Mouse (Mus musculus): Measurements from ENCODE around the gene Zfp385b. TPM values are rescaled to one million over a fixed set of nuclear protein-coding genes. Genes with fewer than 3 reads are reported as not detected.

The Zfp385b gene
- polyA plus RNA-seq, 1 experiment from 2014 or later: 6.8 TPM

GRCm38 (mm10) chr2:77388186-77388585 lies 431.3 kb downstream of the Zfp385b start:
- H3K9me3 ChIP-seq (ENCODE audit: control insufficient read depth, low read length): no peaks in the 10 kb centered on the region
- H3K36me3 ChIP-seq (ENCODE audit: control insufficient read depth, insufficient read depth, low read length): no peaks in the 10 kb centered on the region
- no peaks in the 10 kb centered on the region for H3K4me1 ChIP-seq (ENCODE audit: control insufficient read depth, insufficient read depth, low read length)
- no peak overlapping the region for H3K27ac ChIP-seq (ENCODE audit: low read length)
- no peak overlapping the region for H3K4me3 ChIP-seq (ENCODE audit: low read length)
- H3K27me3 ChIP-seq (replicated peaks; ENCODE audit: control insufficient read depth, insufficient read depth, low read length): no peaks in the 10 kb centered on the region
- H3K4me2 ChIP-seq (ENCODE audit: low read depth, low read length): no peak overlapping the region
- ATAC-seq: no peak
- WGBS: 77% methylated on average over 6 of the region's 6 CpGs
- H3K9ac ChIP-seq (ENCODE audit: low read depth, low read length): no peak overlapping the region

- Histone ChIP-seq H3K27me3 (replicated peaks; ENCODE audit: control insufficient read depth, insufficient read depth, low read length) (no peaks in the 10 kb centered on the region), H3K4me2 (ENCODE audit: low read depth, low read length) (no peak overlapping the region), H3K4me1 (ENCODE audit: control insufficient read depth, insufficient read depth, low read length) (no peaks in the 10 kb centered on the region), H3K27ac (ENCODE audit: low read length) (no peak overlapping the region), H3K4me3 (ENCODE audit: low read length) (no peak overlapping the region), H3K9ac (ENCODE audit: low read depth, low read length) (no peak overlapping the region), H3K36me3 (ENCODE audit: control insufficient read depth, insufficient read depth, low read length) (no peaks in the 10 kb centered on the region), H3K9me3 (ENCODE audit: control insufficient read depth, low read length) (no peaks in the 10 kb centered on the region)
- ATAC-seq: no peak
- WGBS: 30% methylated on average over 5 of the region's 5 CpGs
Measured at GRCm38 (mm10) chr2:77386515-77386914, 432.9 kb downstream of the Zfp385b start.

- 80% methylated on average over 5 of the region's 5 CpGs for WGBS
- no peak for ATAC-seq
Measured at GRCm38 (mm10) chr2:77382766-77383165, 436.7 kb downstream of the Zfp385b start.

GRCm38 (mm10) chr2:77379907-77380306 lies 439.5 kb downstream of the Zfp385b start:
- Histone ChIP-seq H3K4me2 (ENCODE audit: low read depth, low read length) (no peak overlapping the region), H3K27me3 (replicated peaks; ENCODE audit: control insufficient read depth, insufficient read depth, low read length) (no peaks in the 10 kb centered on the region), H3K9ac (ENCODE audit: low read depth, low read length) (no peak overlapping the region), H3K36me3 (ENCODE audit: control insufficient read depth, insufficient read depth, low read length) (no peaks in the 10 kb centered on the region), H3K4me1 (ENCODE audit: control insufficient read depth, insufficient read depth, low read length) (no peaks in the 10 kb centered on the region), H3K9me3 (ENCODE audit: control insufficient read depth, low read length) (no peaks in the 10 kb centered on the region), H3K27ac (ENCODE audit: low read length) (no peak overlapping the region), H3K4me3 (ENCODE audit: low read length) (no peak overlapping the region)
- 62% methylated on average over 1 of the region's 1 CpGs for WGBS
- no peak for ATAC-seq

More at GRCm38 (mm10) chr2:77382766-77383165, 436.7 kb downstream of the Zfp385b start:
- no peaks in the 10 kb centered on the region for H3K36me3 ChIP-seq (ENCODE audit: control insufficient read depth, insufficient read depth, low read length)
- H3K27ac ChIP-seq (ENCODE audit: low read length): no peak overlapping the region
- H3K9ac ChIP-seq (ENCODE audit: low read depth, low read length): no peak overlapping the region
- no peak overlapping the region for H3K4me3 ChIP-seq (ENCODE audit: low read length)
- H3K27me3 ChIP-seq (replicated peaks; ENCODE audit: control insufficient read depth, insufficient read depth, low read length): no peaks in the 10 kb centered on the region
- no peak overlapping the region for H3K4me2 ChIP-seq (ENCODE audit: low read depth, low read length)
- no peaks in the 10 kb centered on the region for H3K4me1 ChIP-seq (ENCODE audit: control insufficient read depth, insufficient read depth, low read length)
- no peaks in the 10 kb centered on the region for H3K9me3 ChIP-seq (ENCODE audit: control insufficient read depth, low read length)

- no peak for ATAC-seq
- H3K36me3 ChIP-seq (ENCODE audit: control insufficient read depth, insufficient read depth, low read length): no peaks in the 10 kb centered on the region
- no peaks in the 10 kb centered on the region for H3K4me1 ChIP-seq (ENCODE audit: control insufficient read depth, insufficient read depth, low read length)
- no peaks in the 10 kb centered on the region for H3K27me3 ChIP-seq (replicated peaks; ENCODE audit: control insufficient read depth, insufficient read depth, low read length)
- no peak overlapping the region for H3K9ac ChIP-seq (ENCODE audit: low read depth, low read length)
- no peak overlapping the region for H3K4me2 ChIP-seq (ENCODE audit: low read depth, low read length)
- H3K4me3 ChIP-seq (ENCODE audit: low read length): no peak overlapping the region
- no peak overlapping the region for H3K27ac ChIP-seq (ENCODE audit: low read length)
- 89% methylated on average over 5 of the region's 5 CpGs for WGBS
- no peaks in the 10 kb centered on the region for H3K9me3 ChIP-seq (ENCODE audit: control insufficient read depth, low read length)
Measured at GRCm38 (mm10) chr2:77379332-77379731, 440.1 kb downstream of the Zfp385b start.

- 61% methylated on average over 9 of the region's 9 CpGs for WGBS
- peak; percentile 44 for ATAC-seq
- no peak overlapping the region for H3K4me2 ChIP-seq (ENCODE audit: low read depth, low read length)
- no peak overlapping the region for H3K9ac ChIP-seq (ENCODE audit: low read depth, low read length)
- no peaks in the 10 kb centered on the region for H3K4me1 ChIP-seq (ENCODE audit: control insufficient read depth, insufficient read depth, low read length)
- H3K36me3 ChIP-seq (ENCODE audit: control insufficient read depth, insufficient read depth, low read length): no peaks in the 10 kb centered on the region
- H3K27ac ChIP-seq (ENCODE audit: low read length): no peak overlapping the region
- H3K9me3 ChIP-seq (ENCODE audit: control insufficient read depth, low read length): no peaks in the 10 kb centered on the region
- H3K4me3 ChIP-seq (ENCODE audit: low read length): no peak overlapping the region
- no peaks in the 10 kb centered on the region for H3K27me3 ChIP-seq (replicated peaks; ENCODE audit: control insufficient read depth, insufficient read depth, low read length)
Measured at GRCm38 (mm10) chr2:77376823-77377222, 442.6 kb downstream of the Zfp385b start.

- no peaks in the 10 kb centered on the region for H3K27me3 ChIP-seq (replicated peaks; ENCODE audit: control insufficient read depth, insufficient read depth, low read length)
- H3K4me3 ChIP-seq (ENCODE audit: low read length): no peak overlapping the region
- WGBS: 68% methylated on average over 8 of the region's 8 CpGs
- no peaks in the 10 kb centered on the region for H3K9me3 ChIP-seq (ENCODE audit: control insufficient read depth, low read length)
- H3K27ac ChIP-seq (ENCODE audit: low read length): no peak overlapping the region
- no peaks in the 10 kb centered on the region for H3K36me3 ChIP-seq (ENCODE audit: control insufficient read depth, insufficient read depth, low read length)
- H3K9ac ChIP-seq (ENCODE audit: low read depth, low read length): no peak overlapping the region
- no peak overlapping the region for H3K4me2 ChIP-seq (ENCODE audit: low read depth, low read length)
- H3K4me1 ChIP-seq (ENCODE audit: control insufficient read depth, insufficient read depth, low read length): no peaks in the 10 kb centered on the region
- ATAC-seq: no peak
Measured at GRCm38 (mm10) chr2:77375155-77375554, 444.3 kb downstream of the Zfp385b start.

GRCm38 (mm10) chr2:77369174-77369573 lies 450.3 kb downstream of the Zfp385b start:
- no peak overlapping the region for H3K4me2 ChIP-seq (ENCODE audit: low read depth, low read length)

More at GRCm38 (mm10) chr2:77369174-77369573, 450.3 kb downstream of the Zfp385b start:
- WGBS: 61% methylated on average over 4 of the region's 4 CpGs
- Histone ChIP-seq H3K4me3 (ENCODE audit: low read length) (no peak overlapping the region), H3K9ac (ENCODE audit: low read depth, low read length) (no peak overlapping the region), H3K27me3 (replicated peaks; ENCODE audit: control insufficient read depth, insufficient read depth, low read length) (no peaks in the 10 kb centered on the region), H3K27ac (ENCODE audit: low read length) (no peak overlapping the region), H3K36me3 (ENCODE audit: control insufficient read depth, insufficient read depth, low read length) (no peaks in the 10 kb centered on the region), H3K9me3 (ENCODE audit: control insufficient read depth, low read length) (no peaks in the 10 kb centered on the region), H3K4me1 (ENCODE audit: control insufficient read depth, insufficient read depth, low read length) (no peaks in the 10 kb centered on the region)
- no peak for ATAC-seq

All from intestine, embryonic 16.5 days (tissue).